In genomic region chr12:86110637-86111036, GRCm38 (mm10) we compare ENCODE assay signal across 10 mouse cellular contexts. TPM values are rescaled to one million over a fixed set of nuclear protein-coding genes. Genes with fewer than 3 reads are reported as not detected.
DNase-seq lines count a peak whose midpoint lies in the region; ATAC-seq and TF ChIP-seq lines count a peak whose summit lies in the region.
"Had no signal": no experiment of that assay in that cellular context is flagged by ENCODE, and none has a peak within 500 bp of the region (broad histone marks: within the 10 kb centered on the region; RNA-seq: fewer than 3 reads in every experiment).

No protein-coding gene starts in this region.

- no peak overlapping the region for H3K9ac ChIP-seq in kidney, postnatal 0 days (ENCODE audit: low read depth, low read length)
- no peak overlapping the region for H3K9ac ChIP-seq in kidney, embryonic 14.5 days (ENCODE audit: low read depth, low read length)

- WGBS in cerebellum, adult 2 months, result 99% methylated on average over 2 of the region's 2 CpGs
- WGBS in kidney, postnatal 0 days, result 85% methylated on average over 2 of the region's 2 CpGs
- 91% methylated on average over 2 of the region's 2 CpGs for WGBS in kidney, embryonic 14.5 days

- no peak for DNase-seq in cerebellum, adult 2 months
- no peak for DNase-seq in cerebellum, adult 11 months
- peak; percentile 37 for DNase-seq in kidney, postnatal 0 days (ENCODE audit: low spot score)
- peak; percentile 19 for DNase-seq in MEL-GATA-1-ER (ENCODE audit: extremely low read depth, low read depth)
- peak; percentile 58 for DNase-seq in lung, postnatal 14 days
- DNase-seq in testis, postnatal 10 days (ENCODE audit: low spot score), result no peak
- DNase-seq in layer of hippocampus, adult 9-11 months, result no peak
- DNase-seq: gastrocnemius, postnatal 14 days had no signal

- H3K4me2 ChIP-seq in kidney, postnatal 0 days (ENCODE audit: low read length), result no peak overlapping the region
- H3K4me2 ChIP-seq in kidney, embryonic 14.5 days (replicated peaks; ENCODE audit: low read depth, low read length), result no peak overlapping the region

- TF ChIP-seq CTCF in cerebellum, adult 2 months (IDR thresholded peaks at IDR 0.05; ENCODE audit: borderline replicate concordance, insufficient read depth, low read depth, low read length), result peak; percentile 19; the same call in 1 of the 2 replicates
- peak; percentile 66 for TF ChIP-seq CTCF in kidney, postnatal 0 days (IDR thresholded peaks at IDR 0.05; ENCODE audit: low read depth)

- no peak overlapping the region for H3K27ac ChIP-seq in cerebellum, adult 2 months (ENCODE audit: insufficient read depth, low read length)
- H3K27ac ChIP-seq in kidney, postnatal 0 days, result no peak overlapping the region
- H3K27ac ChIP-seq in kidney, embryonic 14.5 days (ENCODE audit: low read depth, low read length), result no peak overlapping the region

- no peaks in the 10 kb centered on the region for H3K9me3 ChIP-seq in kidney, postnatal 0 days (replicated peaks; ENCODE audit: low read length)
- no peaks in the 10 kb centered on the region for H3K9me3 ChIP-seq in kidney, embryonic 14.5 days (ENCODE audit: control insufficient read depth, low read length)
- H3K9me3 ChIP-seq: megakaryocyte, embryonic 14.5 days had no signal

- H3K27me3 ChIP-seq in cerebellum, adult 2 months (ENCODE audit: control insufficient read depth, insufficient read depth, low read length), result no peaks in the 10 kb centered on the region
- no peaks in the 10 kb centered on the region for H3K27me3 ChIP-seq in kidney, postnatal 0 days (ENCODE audit: insufficient read depth, low read length)
- no peaks in the 10 kb centered on the region for H3K27me3 ChIP-seq in kidney, embryonic 14.5 days (ENCODE audit: control insufficient read depth, insufficient read depth, low read length)

- H3K4me3 ChIP-seq in cerebellum, adult 2 months (replicated peaks; ENCODE audit: insufficient read depth, low read depth, low read length), result no peak overlapping the region
- no peak overlapping the region for H3K4me3 ChIP-seq in kidney, postnatal 0 days (replicated peaks; ENCODE audit: low read depth, low read length)
- H3K4me3 ChIP-seq in kidney, embryonic 14.5 days (ENCODE audit: low read length), result no peak overlapping the region
- H3K4me3 ChIP-seq: megakaryocyte, embryonic 14.5 days had no signal

- ATAC-seq in kidney, postnatal 0 days (replicated peaks; ENCODE audit: low FRiP score, low read depth), result no peak
- no peak for ATAC-seq in kidney, embryonic 14.5 days (ENCODE audit: low FRiP score, low TSS enrichment)

- H3K36me3 ChIP-seq in kidney, postnatal 0 days (ENCODE audit: insufficient read depth, low read length), result 0 out of 2 replicates have a peak, but pooled peaks cover 3% of the 10 kb centered on the region
- H3K36me3 ChIP-seq in kidney, embryonic 14.5 days (ENCODE audit: control insufficient read depth, insufficient read depth, low read length), result no peaks in the 10 kb centered on the region; the same call in 1 of the 2 replicates

- TF ChIP-seq POLR2A in cerebellum, adult 2 months (IDR thresholded peaks at IDR 0.05; ENCODE audit: borderline replicate concordance, insufficient read depth, low read length), result no peak

- 0 out of 2 replicates have a peak, but pooled peaks cover 3% of the 10 kb centered on the region for H3K4me1 ChIP-seq in cerebellum, adult 2 months (ENCODE audit: control insufficient read depth, insufficient read depth, low read length)
- peaks cover under 1% of the 10 kb centered on the region; the same call in 1 of the 2 replicates for H3K4me1 ChIP-seq in kidney, postnatal 0 days (replicated peaks; ENCODE audit: insufficient read depth, low read length)
- no peaks in the 10 kb centered on the region for H3K4me1 ChIP-seq in kidney, embryonic 14.5 days (ENCODE audit: control insufficient read depth, insufficient read depth, low read length)

RNA-seq across cellular contexts. Expression of gene Ift43, which starts 28.3 kb away (rescaled TPM):
- 33.7 and 34.9 TPM in 2 replicates for polyA plus RNA-seq in cerebellum, adult 2 months (2012; rRNA removed)
- polyA plus RNA-seq in kidney, postnatal 0 days (2015; fragmentation: Nextera tagmentation; extraction: Ambion mirVana), result 87.0 and 87.3 TPM in 2 replicates
- 77.0 and 87.9 TPM in 2 replicates for polyA plus RNA-seq in kidney, embryonic 14.5 days (2014; fragmentation: Nextera tagmentation; extraction: Ambion mirVana)

RNA-seq across cellular contexts. Expression of gene Tgfb3, which starts 31.8 kb away (rescaled TPM):
- 15.2 and 15.7 TPM in 2 replicates for polyA plus RNA-seq in cerebellum, adult 2 months (2012; rRNA removed)
- polyA plus RNA-seq in kidney, postnatal 0 days (2015; fragmentation: Nextera tagmentation; extraction: Ambion mirVana), result 16.6 and 19.3 TPM in 2 replicates
- polyA plus RNA-seq in kidney, embryonic 14.5 days (2014; fragmentation: Nextera tagmentation; extraction: Ambion mirVana), result 12.7 and 17.8 TPM in 2 replicates

Comparison
In these comparisons a context has a peak if more than half of its experiments do, and no peak if none do; other contexts are left out.
1. DNase-seq: peak in kidney, postnatal 0 days (single experiment), MEL-GATA-1-ER (single experiment) and lung, postnatal 14 days (single experiment); none in cerebellum, adult 2 months (0 of 2), cerebellum, adult 11 months (single experiment), testis, postnatal 10 days (single experiment) and layer of hippocampus, adult 9-11 months (single experiment).